Mouse (Mus musculus): ENCODE results near the gene Gm20870.
"Not testable (repeated sequence)": the region's sequence is repeated elsewhere in the genome, so short reads cannot be mapped to it uniquely, and the experiment has no call there.

Gm20870 gene

DNA sequence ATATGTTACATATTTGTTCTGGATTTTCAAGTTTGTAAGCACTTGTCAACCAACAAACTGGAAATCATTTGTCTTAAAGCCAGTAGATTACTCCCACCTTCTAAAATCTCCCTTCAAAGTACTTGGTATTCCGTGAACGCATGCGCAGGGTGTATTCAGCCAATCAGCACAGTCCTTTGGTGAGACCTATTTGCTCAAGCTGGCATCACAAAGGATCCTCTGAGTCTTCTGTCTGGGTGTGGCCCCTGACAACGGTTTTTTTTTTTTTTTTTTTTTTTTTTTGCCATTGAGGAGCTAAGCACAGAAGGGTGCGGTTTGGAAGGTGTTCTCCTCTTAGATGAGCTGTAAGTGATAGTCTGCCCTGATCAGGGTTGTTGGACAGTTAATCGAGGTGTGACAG, at the start of gene Gm20870:
TSS of gene Gm20870 (plus strand) at position 301 of the 400 bp plus-strand sequence.
- DNase-seq (ENCODE audit: low read depth, low spot score), result not testable (repeated sequence)
